Mouse (Mus musculus) thymus, adult 2 months (tissue): ENCODE data around the gene Usp39.

Experiments used
- CTCF ChIP-seq: fragments of 200-500 bp; IDR thresholded peaks from 2 replicates; pipeline ENCODE4 v1.5.1; 2012; ENCODE audit warnings: mild to moderate bottlenecking, control low read depth, low read length, moderate library complexity, borderline replicate concordance; ENCODE audit not compliant: control insufficient read depth, poor library complexity, insufficient read depth; ENCODE audit errors: extremely low read depth
- POLR2A ChIP-seq: fragments of 200-500 bp; IDR thresholded peaks from 2 replicates; pipeline ENCODE4 v1.6.1; 2012; ENCODE audit warnings: mild to moderate bottlenecking, low read length, control low read depth, moderate library complexity; ENCODE audit not compliant: control insufficient read depth, poor library complexity, insufficient read depth; ENCODE audit errors: extremely low read depth

GRCm38 (mm10) chr6:72385258-72385657, 40.3 kb upstream of the Usp39 start:
- TF ChIP-seq CTCF (no peak), POLR2A (no peak)
